Mouse (Mus musculus): ENCODE results near the gene Apol11a.

GRCm38 (mm10) chr15:77563219-77563618, 55.1 kb downstream of the Apol11a start:
- no peak for TF ChIP-seq POLR2A (IDR thresholded peaks at IDR 0.05; ENCODE audit: extremely low read depth, insufficient read depth, low read length)
- TF ChIP-seq CTCF (IDR thresholded peaks at IDR 0.05; ENCODE audit: extremely low read depth, insufficient read depth, low read length): 0 out of 2 replicates have a peak, but pooled peaks have one; percentile 6

Data from cortical plate, adult 2 months (tissue).